Mouse (Mus musculus) CH12.LX (cell line): ENCODE data around the gene Slc39a5.

Experiments
- BHLHE40 ChIP-seq: IDR thresholded peaks from 2 replicates; pipeline ENCODE4 v1.6.1; 2011; ENCODE audit warnings: mild to moderate bottlenecking, low read depth, low read length, improper control_type of control experiment
- NELFE ChIP-seq: IDR thresholded peaks from 2 replicates; pipeline ENCODE4 v1.6.1; 2011; ENCODE audit warnings: low read depth, low read length, improper control_type of control experiment

- TF ChIP-seq BHLHE40 = no peak
- TF ChIP-seq NELFE = no peak
Measured at GRCm38 (mm10) chr10:128429454-128429853, 28.4 kb upstream of the Slc39a5 start.
